Mouse (Mus musculus): ENCODE data around the gene Rpl34.

Rpl34 gene

DNA sequence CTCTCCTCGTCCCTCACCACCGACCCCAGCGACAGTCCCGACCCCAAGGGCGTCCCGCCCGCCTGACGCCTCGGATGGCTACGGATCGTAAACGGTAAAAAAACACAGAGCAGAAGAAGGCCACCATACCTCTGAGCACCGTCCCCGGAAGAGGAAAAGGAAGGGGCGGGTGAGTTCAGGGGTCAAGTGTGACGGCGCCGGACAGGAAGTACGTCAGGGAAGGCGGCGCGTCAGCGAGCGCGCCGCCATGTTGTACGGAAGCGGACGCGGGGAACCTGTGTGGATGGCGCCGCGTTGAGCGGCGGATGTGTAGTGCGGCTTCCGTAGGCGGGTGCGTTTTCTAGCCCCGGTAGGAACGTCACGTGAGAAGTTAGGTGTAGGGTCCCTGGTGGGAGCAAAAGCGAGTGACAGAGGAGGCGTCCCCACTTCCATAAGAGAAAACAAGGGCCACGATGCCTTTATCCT, at the start of gene Rpl34:
Rpl34 (minus strand) TSS at position 210 of the 465 bp plus-strand sequence.
- DNase-seq (ENCODE audit: extremely low spot score, low read depth, low spot score): peak; percentile 82

DNA sequence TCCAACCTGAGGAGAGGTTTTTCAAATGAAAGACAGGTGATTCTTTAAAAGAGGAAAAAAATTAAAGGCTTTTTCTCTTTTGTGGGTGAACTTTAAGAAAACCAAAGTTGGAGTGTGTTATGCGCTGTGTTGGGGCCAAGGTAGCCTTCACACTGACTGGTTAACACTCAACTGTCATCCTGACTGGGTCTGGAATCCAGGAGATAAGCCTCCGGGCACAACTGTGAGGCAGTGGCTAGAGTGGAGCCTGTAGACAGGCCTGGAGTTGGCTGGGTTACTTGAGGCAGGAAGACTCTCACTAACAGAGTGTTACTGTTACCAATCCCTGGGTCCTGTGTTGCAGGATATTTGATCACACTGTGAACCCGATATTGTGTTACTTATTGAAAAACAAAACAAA, 38.0 kb upstream of the Rpl34 start:
- DNase-seq (ENCODE audit: extremely low spot score, low read depth, low spot score): no peak

DNA sequence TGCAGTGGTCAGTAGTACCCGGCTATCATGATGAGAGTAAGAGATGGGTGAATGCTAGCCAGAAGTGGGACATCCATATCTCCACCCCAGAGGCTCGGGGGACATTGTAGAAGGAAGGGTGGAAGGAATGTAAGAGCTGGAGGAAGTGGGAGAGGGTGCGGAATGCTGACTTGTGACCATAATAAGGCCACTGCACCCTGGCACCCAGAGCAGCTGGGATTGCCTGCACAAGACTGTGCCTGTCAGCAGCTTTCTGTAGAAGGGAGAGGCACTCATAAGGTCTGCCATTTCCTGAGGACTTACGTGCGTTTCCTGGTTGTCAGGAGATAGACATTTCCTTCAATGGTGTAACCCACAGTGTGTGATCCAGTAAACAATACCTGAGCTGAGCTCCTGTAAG, 33.9 kb upstream of the Rpl34 start:
- no peak for DNase-seq (ENCODE audit: extremely low spot score, low read depth, low spot score)

DNA sequence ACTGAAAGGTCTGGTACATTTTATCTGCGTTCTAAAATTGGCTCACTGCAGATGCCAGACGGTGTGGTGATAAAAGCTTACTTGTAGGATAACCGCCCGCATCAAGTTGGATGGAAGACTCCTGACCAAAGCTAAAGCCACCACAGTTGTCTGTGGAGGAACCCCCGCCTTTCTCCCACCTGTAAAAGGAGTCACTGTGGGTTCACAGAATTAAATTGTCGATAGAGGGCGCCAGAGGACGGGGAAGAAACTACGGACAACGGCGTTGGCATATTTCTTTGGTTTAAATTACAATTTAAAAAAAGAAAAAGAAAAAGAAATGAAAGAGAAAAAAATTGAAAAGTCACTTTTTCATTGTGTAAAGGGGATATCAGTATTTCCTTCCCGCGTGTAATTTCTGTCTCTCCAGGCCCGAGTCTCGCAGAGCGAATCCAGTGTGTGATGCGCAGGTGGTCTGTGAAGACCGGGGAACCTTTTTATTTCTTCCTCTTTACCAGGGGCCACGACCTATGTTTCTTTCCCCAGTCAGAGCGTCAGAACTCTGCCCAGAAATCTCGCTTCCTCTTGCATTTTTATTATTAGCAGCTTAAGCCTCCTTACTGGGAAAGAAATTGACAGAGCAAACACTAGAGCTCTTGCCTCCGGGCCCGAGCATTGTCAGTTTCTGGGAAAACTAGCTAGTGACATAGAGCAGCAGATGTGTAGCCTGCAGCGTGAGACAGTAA, 30.7 kb upstream of the Rpl34 start:
- no peak for DNase-seq (ENCODE audit: extremely low spot score, low read depth, low spot score)

DNA sequence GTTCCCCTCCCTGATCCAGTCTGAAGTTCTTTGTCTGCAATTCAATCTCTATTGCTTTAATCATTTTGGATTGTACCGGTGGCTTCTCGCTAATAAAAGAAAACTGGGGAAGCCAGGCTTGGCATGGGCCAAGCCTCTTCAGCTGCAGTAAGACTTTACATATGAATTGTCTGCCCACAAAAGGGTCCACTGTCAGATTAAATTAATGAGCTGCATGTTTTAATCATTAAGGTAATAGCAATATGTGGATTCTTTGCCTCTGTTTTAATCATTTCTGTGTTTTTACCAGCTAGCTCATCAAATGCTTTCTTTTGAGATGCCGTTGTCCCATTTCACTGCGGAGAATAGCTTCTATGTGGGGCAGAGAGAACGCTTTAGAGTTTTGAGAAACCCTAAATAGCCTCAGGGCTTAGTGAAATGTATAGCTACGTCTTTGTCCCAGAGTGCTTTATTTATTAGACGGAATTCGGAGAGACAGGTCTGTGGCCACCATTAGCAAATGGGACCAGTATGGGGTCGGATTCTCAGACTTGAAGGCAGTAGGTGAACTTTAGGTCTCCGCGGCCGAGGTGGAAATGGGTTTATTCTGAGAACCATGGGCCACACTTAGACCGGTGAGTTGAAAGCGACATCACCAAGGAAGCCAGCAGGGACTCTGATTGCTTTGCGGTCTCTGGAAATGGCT, 28.1 kb upstream of the Rpl34 start:
- no peak for DNase-seq (ENCODE audit: extremely low spot score, low read depth, low spot score)

DNA sequence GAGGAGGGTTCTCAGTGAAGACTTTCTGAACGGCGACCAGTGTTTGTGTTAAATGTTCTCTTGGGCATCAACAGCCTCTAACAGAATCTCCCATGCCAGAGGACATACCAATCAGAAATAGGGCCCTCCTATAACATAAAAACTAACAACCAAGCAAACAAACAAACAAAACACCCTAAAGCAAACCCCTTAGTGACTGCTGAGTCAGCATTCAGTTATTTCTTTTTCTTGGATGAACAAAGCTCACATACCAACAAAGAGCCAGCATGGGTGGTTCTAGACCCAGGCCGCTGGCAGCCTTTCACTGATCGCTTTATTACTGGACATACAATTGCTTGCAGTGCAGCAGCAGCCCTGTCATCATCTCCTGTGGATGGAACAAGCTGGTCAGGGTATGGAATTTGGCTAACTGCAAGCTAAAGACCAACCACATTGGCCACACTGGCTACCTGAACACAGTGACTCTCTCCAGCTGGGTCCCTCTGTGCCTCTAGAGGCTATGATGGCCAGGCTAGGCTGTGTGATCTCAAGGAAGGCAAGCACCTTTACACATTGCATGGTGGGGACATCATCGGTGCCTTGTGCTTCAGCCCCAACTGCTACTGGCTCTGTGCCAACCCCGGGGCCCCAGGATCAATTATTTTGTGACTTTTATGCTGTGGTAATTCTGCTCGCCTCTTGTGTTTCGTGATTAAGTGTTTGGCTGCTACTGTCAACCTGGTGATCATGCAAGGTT, 27.1 kb upstream of the Rpl34 start:
- no peak for DNase-seq (ENCODE audit: extremely low spot score, low read depth, low spot score)

GRCm38 (mm10) chr3:130749206-130749605, 19.0 kb upstream of the Rpl34 start:
- no peak for DNase-seq (ENCODE audit: extremely low spot score, low read depth, low spot score)

DNA sequence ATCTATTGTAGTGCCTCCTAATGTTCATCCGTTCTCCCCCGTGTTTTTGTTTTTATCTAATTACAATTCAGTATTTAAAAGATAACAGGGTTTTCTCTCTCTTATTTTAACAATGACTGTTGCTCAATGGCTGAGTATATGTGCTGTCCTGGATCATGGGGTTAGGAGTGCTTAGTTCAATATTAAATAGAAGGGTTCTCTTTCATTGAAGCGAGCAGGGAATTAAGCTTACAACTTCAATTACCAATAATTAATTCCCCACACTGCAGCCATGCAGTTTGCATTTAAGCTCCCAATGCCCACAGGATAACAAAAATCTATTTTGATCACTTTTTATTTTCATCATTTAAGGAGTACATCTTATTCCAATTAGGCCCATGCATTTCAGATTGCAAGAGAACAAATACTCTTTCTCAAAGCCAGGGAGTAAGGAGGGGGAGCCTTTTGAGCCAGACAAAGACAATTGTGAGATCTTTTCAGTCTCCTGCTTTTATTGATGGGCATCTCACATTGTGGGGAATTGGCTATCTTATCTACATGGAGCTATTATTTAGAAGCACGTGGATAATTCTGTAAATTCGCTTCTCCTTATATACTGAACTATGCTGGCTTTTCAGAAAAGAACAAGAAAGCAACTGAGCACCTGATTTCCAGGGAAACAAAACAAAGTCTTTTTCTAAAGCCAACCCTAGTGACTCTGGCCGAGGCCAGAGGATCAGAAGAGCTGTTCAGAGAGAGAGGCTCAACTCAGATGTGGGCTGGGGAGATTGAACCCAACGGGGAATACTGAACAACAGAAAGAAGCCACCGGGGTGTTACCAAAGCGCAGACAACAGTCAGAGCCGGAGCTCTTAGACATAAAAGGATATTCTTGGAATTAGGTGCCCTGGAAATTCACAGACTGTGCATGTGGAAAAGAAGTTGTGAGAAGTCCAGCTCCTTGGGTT, 16.7 kb upstream of the Rpl34 start:
- DNase-seq (ENCODE audit: extremely low spot score, low read depth, low spot score): no peak

DNA sequence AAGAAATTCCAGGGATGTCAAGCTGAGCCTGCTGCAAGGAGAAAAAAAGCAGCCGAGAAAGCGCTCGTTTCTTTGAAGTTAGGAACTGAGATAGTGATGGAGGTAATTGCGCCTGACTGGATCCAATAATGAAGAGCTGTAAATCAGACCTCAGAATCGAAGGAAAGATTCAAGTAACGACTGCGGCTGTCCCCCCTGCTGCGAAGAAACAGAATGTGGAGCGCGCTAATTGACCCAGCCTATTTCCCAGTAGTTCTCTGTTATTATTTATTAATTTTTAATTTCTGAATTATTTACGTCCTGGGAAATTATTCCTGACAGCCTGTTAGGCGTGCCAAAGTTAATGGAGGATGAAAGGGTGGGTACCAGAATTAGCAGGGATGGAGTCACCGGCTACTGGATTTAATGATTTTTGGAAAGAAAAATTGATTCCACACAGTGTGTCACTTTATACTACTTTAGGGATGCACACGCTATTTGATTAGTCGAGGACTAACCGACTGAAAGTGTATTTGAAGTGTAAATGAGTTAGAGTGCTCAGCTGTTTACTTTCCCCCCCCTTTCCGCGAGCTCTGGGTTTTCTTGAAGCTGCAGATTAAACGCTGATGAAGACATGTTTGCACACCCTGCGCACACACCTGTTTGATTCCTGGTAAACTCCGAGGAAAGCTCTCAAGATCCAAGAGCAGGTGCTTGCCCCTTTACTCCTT, 7.6 kb upstream of the Rpl34 start:
- no peak for DNase-seq (ENCODE audit: extremely low spot score, low read depth, low spot score)

- DNase-seq (ENCODE audit: extremely low spot score, low read depth, low spot score): no peak
Measured at GRCm38 (mm10) chr3:130736758-130737157, 6.6 kb upstream of the Rpl34 start.

GRCm38 (mm10) chr3:130729472-130730188, 568 bp downstream of the Rpl34 start:
- DNase-seq (ENCODE audit: extremely low spot score, low read depth, low spot score): no peak

GRCm38 (mm10) chr3:130727676-130728075, 2.5 kb downstream of the Rpl34 start:
- DNase-seq (ENCODE audit: extremely low spot score, low read depth, low spot score): no peak

DNA sequence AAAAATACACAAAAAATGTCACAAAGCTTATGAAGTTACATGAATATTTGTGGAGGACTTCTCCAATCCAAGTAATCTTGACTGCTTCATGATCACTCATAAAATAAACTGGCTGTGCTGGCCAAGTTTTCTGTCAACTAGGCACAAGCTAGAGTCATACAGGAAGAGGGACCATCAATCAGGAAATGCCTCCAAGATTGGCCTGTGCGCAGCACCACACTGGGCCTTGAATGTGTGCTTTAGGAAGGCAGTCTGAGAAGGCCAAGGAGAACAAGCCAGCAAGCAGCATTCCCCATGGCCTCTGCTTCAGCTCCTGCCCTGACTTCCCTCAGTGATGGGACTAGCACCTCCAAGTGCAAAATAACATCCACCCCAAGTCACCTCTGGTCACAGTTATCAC, 3.2 kb downstream of the Rpl34 start:
- no peak for DNase-seq (ENCODE audit: extremely low spot score, low read depth, low spot score)

GRCm38 (mm10) chr3:130725718-130726117, 4.5 kb downstream of the Rpl34 start:
- no peak for DNase-seq (ENCODE audit: extremely low spot score, low read depth, low spot score)

GRCm38 (mm10) chr3:130722733-130723478, 7.3 kb downstream of the Rpl34 start:
- DNase-seq (ENCODE audit: extremely low spot score, low read depth, low spot score): no peak

GRCm38 (mm10) chr3:130720225-130720624, 10.0 kb downstream of the Rpl34 start:
- DNase-seq (ENCODE audit: extremely low spot score, low read depth, low spot score): no peak

- no peak for DNase-seq (ENCODE audit: extremely low spot score, low read depth, low spot score)
Measured at GRCm38 (mm10) chr3:130718871-130719270, 11.3 kb downstream of the Rpl34 start.

DNA sequence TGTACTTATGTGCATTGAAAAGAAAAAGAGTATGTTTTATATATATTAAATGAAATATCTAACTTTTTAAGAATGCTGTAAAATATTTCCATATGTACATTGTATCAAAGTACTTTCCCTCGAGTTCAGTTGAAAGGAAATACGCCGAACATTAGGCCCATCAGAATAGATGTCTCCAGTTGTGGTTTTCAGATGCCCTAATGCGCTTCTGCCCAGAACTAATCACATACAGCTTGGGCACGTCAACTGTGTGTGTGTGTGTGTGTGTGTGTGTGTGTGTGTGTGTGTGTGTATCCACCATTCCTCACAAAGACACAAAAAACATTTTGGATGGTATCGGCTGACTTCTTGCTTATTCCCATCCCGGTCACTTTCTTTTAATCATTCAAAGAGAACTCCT, 13.6 kb downstream of the Rpl34 start:
- no peak for DNase-seq (ENCODE audit: extremely low spot score, low read depth, low spot score)
